Mouse (Mus musculus) ES-Bruce4 (cell line): Measurements from ENCODE around the gene Bag5.

Experiments
- CTCF ChIP-seq: IDR thresholded peaks from one replicate; pipeline ENCODE4 v1.8.1; 2011; ENCODE audit warnings: low read depth, low read length
- POLR2A ChIP-seq: IDR thresholded peaks from one replicate; pipeline ENCODE4 v1.8.1; 2011; ENCODE audit warnings: low read length; ENCODE audit not compliant: insufficient read depth

DNA sequence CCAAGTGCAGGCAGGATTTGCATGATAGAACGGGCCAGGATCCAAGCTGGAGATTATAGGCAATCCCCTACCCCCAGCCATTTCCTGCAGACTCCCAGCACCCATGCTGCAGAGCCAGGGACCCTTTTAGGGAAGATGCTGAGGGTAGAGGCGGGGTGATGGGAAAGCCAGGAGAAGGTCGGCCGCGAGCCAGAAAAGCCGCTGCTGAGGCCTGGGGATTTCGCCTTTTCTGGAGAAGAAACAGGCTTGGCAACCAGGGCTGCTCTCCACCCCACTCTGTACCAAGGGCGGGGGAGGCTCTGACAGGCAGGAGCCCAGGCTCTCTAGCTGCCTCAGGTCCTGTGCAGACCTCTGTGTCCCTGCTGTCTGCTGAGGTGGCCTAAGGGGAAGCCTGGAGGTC is 31.8 kb downstream of the Bag5 start:
- TF ChIP-seq CTCF, result no peak
- no peak for TF ChIP-seq POLR2A
